Mouse (Mus musculus) bone marrow, adult 2 months (tissue): ENCODE measurements at regions not wholly inside any gene's neighbourhood (a gene's known extent, or its start where the extent isn't known, plus 50 kb on each side); places are given as distances from the start of the nearest gene placed in this dataset.

Source experiments
- CTCF ChIP-seq: fragments of 200-500 bp; IDR thresholded peaks from 2 replicates; pipeline ENCODE4 v1.5.1; 2011; ENCODE audit warnings: low read length, control low read depth; ENCODE audit not compliant: control insufficient read depth, insufficient read depth
- POLR2A ChIP-seq: fragments of 200-500 bp; IDR thresholded peaks from 2 replicates; pipeline ENCODE4 v1.6.1; 2011; ENCODE audit warnings: low read depth, mild to moderate bottlenecking, control low read depth, low read length, borderline replicate concordance; ENCODE audit not compliant: control insufficient read depth

GRCm38 (mm10) chr8:8326066-8326834 is 334.8 kb downstream of the Efnb2 start:
- no peak for TF ChIP-seq CTCF
- TF ChIP-seq POLR2A = no peak
